Mouse (Mus musculus): ENCODE results near the gene Pitpnm3.

The Pitpnm3 gene

DNA sequence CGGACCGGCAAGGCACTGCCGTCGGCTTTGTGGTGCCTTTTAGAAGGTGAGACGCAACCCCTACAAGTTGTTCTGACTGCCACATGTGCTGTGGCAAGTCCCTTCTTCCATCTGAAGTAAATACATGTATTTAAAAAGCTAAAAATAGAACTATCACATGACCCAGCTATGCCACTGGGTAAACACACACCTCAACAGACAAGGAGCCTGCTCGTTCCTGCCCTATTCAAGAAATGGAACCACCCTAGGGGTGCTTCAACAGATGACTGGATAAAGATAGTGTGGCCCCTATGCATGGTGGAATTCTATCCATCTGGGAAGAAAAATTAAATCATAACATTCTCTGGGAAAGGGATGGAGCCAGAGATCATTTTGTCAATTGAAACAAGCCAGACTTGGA lies 112.8 kb downstream of the Pitpnm3 start:
- DNase-seq (ENCODE audit: low read depth, low spot score): no peak

- no peak for DNase-seq (ENCODE audit: low read depth, low spot score)
Observed at GRCm38 (mm10) chr11:72021015-72021414, 114.6 kb downstream of the Pitpnm3 start.

DNA sequence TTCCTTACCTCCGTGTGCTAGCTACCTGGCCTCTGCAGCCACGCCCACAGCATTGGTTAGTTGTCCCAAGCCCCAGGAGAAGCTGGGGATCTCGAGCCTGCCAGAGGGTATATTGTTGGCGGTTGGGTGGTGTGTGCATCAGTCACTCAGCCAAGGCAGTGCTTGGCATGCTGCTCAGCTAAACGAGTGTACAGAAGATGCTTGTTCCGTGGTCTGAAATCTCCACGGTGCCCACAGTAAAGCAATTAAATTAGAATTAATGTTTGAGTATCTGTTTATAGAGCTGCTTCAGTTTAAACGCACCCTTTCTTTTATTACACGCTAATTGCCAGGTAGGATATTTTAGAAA lies 118.4 kb downstream of the Pitpnm3 start:
- DNase-seq (ENCODE audit: low read depth, low spot score): no peak

DNA sequence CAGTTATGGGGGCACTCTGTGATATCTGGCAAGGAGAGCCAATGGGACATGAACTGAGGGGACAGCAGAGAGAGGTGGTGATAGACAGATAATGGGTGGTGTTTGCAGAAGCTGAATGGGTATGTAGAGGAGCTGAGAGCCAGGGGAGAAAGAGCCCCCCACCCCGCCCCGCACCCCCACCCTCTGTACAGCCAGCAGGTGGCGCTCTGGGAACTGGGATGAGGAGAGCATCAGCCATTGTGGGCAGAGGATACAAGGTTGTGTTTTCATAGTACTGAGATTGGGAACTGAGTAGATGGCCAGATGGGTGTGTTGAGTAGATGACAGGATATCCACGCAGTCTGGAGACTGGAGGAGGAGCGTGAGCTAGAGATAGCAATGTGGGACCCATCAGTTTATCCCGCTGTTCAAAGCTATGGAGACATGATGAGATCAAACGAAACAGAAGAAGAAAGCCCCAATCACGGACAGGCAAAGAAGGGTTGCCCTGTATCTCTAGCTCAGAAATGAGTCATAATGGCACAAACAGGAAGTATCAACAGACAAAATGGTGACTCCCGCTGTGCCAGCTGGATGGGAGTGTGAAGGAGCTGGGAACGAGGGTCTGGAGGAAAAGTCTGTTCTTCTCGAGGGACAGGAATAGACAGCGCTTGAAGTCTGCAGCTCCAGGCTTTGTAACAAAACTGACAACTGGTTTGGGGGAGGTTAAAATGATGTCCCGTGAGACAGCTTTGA lies 118.9 kb downstream of the Pitpnm3 start:
- DNase-seq (ENCODE audit: low read depth, low spot score): no peak

- no peak for DNase-seq (ENCODE audit: low read depth, low spot score)
Observed at GRCm38 (mm10) chr11:72014674-72015073, 120.9 kb downstream of the Pitpnm3 start.

GRCm38 (mm10) chr11:72011955-72012354 lies 123.6 kb downstream of the Pitpnm3 start:
- no peak for DNase-seq (ENCODE audit: low read depth, low spot score)

DNA sequence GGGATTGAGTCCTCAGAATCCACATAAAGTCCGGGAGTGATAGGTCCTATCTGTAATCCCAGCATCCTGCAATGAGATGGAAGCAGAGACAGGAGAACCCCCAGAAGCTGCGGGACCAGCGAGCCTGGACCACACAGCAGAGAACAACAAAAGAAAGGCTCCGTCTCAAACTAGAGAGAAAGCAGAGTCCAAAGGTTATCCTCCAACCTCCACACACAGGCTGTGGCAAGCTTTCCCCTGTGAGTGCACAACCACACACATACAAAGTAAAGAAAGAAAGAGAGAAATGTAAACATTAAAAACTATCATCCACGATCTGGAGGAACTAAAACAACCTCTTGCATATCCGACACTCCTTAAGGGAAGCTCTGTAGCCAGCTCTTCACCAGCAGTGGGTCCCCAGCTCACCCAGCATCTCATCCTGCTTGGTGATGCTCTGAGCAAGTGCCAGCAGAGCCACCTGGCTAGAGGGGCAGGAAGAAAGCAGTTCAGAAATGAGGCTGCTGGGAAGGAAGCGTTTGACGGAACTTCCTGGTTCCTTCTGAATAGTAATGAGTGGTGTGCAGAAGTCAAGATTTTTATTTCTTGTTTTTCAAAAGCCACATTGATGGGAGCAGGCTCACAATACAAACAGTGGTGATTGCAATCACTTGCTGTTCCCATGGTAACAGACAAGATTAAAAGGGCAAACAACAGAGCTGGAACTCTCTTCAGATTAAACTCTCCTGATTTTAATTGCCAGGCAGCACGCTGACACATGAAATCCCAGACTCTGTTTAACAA lies 124.4 kb downstream of the Pitpnm3 start:
- DNase-seq (ENCODE audit: low read depth, low spot score): no peak

DNA sequence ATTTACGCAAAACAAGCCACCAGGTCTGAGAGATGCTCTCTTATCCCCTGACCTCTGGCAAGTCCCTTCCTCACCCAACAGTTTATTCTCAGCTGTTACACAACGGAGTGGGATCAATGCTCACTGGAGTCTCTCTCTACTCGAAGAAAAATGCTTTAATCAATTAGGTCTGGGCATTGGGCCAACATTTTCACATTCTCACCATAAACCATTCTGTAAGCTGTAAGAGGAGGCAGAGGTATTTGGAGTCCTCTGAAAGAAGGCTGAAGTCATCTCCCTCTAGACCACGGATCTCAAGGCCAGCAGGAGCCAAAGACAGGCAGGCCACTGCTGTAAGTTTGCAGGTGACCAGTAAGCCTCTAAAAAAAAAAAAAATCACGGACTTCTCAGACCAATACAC lies 125.2 kb downstream of the Pitpnm3 start:
- DNase-seq (ENCODE audit: low read depth, low spot score): no peak

DNA sequence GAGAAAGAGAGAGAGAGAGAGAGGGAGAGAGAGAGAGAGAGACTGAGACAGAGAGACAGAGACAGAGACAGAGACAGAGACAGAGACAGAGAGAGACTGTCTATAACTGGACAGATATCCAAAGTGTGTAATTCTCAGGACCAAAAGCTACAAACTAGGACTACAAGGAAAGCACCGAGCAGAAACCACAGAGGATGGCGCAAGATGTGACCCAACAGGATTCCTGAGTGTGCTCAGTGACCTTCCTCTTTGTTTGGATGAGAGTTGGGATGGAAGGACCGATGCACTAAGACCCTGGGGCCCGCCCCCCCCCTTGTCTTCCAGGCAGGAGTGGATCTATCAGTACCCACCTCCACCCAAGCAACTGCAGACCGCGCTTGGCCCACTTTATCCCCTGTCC lies 130.0 kb downstream of the Pitpnm3 start:
- DNase-seq (ENCODE audit: low read depth, low spot score): no peak

DNA sequence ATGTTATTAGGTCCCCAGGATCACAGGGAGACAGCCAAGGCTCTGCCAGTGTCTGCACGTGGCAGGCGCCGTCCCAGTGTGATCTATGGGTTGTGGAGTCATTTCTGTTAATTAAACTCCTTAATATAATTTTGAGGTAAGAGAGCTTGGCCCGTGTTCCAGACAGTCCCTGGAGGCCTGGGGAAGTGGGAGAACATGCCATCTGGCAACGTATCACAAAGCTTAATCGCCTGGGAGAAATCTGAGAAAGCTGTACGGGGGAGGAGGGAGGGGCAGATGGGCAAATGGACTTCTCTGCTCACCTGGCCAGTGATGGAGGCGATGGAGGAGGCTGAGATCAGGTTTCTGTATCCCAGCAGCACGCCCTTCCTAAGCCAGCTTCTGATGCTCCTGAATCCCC lies 132.4 kb downstream of the Pitpnm3 start:
- no peak for DNase-seq (ENCODE audit: low read depth, low spot score)

GRCm38 (mm10) chr11:72002138-72002853 lies 133.3 kb downstream of the Pitpnm3 start:
- no peak for DNase-seq (ENCODE audit: low read depth, low spot score)

- DNase-seq (ENCODE audit: low read depth, low spot score): no peak
Observed at GRCm38 (mm10) chr11:72000194-72000593, 135.4 kb downstream of the Pitpnm3 start.

Measured in telencephalon, adult 2 months (tissue).